Mouse (Mus musculus) neural tube, embryonic 14.5 days (tissue): Measurements from ENCODE around the gene Astn2. TPM values are rescaled to one million over a fixed set of nuclear protein-coding genes. Genes with fewer than 3 reads are reported as not detected.

Experiments used
- ATAC-seq: fragments of 200-750 bp; cut with Nextera tagmentation; 2 replicates; pipeline ENCODE4 v1.8.0; 2017; ENCODE audit warnings: low read depth, mild to moderate bottlenecking, moderate TSS enrichment, moderate library complexity
- H3K27ac ChIP-seq: fragments of 300-500 bp; sonication (generic); 2 replicates; pipeline ENCODE4 v1.5.1; 2014; ENCODE audit warnings: low read depth, mild to moderate bottlenecking, control low read depth, low read length, moderate library complexity, mixed read lengths
- H3K27me3 ChIP-seq: fragments of 300-500 bp; sonication (generic); 2 replicates; pipeline ENCODE4 v1.6.1; 2014; ENCODE audit warnings: low read length; ENCODE audit not compliant: control insufficient read depth, insufficient read depth
- H3K36me3 ChIP-seq: fragments of 300-500 bp; sonication (generic); 2 replicates; pipeline ENCODE4 v1.6.1; 2014; ENCODE audit warnings: low read length, mixed read lengths; ENCODE audit not compliant: control insufficient read depth, insufficient read depth
- H3K4me1 ChIP-seq: fragments of 300-500 bp; sonication (generic); 2 replicates; pipeline ENCODE4 v1.6.1; 2014; ENCODE audit warnings: low read length; ENCODE audit not compliant: control insufficient read depth, insufficient read depth
- H3K4me2 ChIP-seq: fragments of 300-500 bp; sonication (generic); 2 replicates; pipeline ENCODE4 v1.6.1; 2014; ENCODE audit warnings: mild to moderate bottlenecking, low read depth, low read length, control low read depth
- H3K4me3 ChIP-seq: fragments of 300-500 bp; sonication (generic); 2 replicates; pipeline ENCODE4 v1.5.1; 2014; ENCODE audit warnings: low read depth, low read length, control low read depth, mixed read lengths
- H3K9ac ChIP-seq: fragments of 300-500 bp; sonication (generic); replicated peaks from 2 replicates; pipeline ENCODE4 v1.6.1; 2014; ENCODE audit warnings: low read depth, mild to moderate bottlenecking, control low read depth, low read length, mixed read lengths
- H3K9me3 ChIP-seq: fragments of 300-500 bp; sonication (generic); 2 replicates; pipeline ENCODE4 v1.6.1; 2016; ENCODE audit warnings: low read length; ENCODE audit not compliant: control insufficient read depth
- WGBS: fragments of 180-500 bp; shearing (Covaris S2); extraction: QIAGEN DNeasy Blood & Tissue Kit; methylation state at CpG from one replicate; pipeline ENCODE4 v1.1.7; 2014; 5-methylcytosine and 5-hydroxymethylcytosine counted together
- polyA plus RNA-seq: library from polyadenylated mRNA; unstranded; fragments of >200 nt; fragmentation: Nextera tagmentation; extraction: Ambion mirVana; gene quantifications from 2 replicates; pipeline ENCODE4 v1.2.1, GENCODE M21; 2014

Astn2 gene
- polyA plus RNA-seq, 1 experiment from 2014 or later = 6.3 TPM

DNA sequence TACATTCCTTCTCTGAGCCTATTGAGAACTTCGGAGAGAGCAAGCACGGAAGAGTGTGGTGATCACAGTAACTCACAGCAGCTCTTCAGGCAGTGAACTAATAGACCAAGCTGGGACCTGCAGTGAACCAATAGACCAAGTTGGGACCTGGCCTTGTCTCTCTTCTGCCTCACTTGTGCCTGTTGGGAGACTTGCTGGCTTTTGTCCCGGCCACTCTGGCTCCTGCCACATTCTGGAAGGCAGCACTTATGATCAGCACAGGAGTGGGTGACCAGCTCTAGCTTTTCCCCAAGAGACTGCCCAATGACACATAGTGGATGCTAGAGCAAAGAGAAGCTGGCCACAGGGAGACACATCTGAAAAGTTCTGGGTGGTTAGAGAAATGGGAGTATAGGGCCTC lies 597.1 kb downstream of the Astn2 start:
- ATAC-seq = no peak
- WGBS = 83% methylated on average over 3 of the region's 3 CpGs
- H3K9me3 ChIP-seq = no peaks in the 10 kb centered on the region
- no peaks in the 10 kb centered on the region for H3K4me1 ChIP-seq
- H3K27ac ChIP-seq = no peak overlapping the region
- H3K4me2 ChIP-seq = no peak overlapping the region
- H3K9ac ChIP-seq = no peak overlapping the region
- no peaks in the 10 kb centered on the region for H3K36me3 ChIP-seq
- no peak overlapping the region for H3K4me3 ChIP-seq
- no peaks in the 10 kb centered on the region for H3K27me3 ChIP-seq

DNA sequence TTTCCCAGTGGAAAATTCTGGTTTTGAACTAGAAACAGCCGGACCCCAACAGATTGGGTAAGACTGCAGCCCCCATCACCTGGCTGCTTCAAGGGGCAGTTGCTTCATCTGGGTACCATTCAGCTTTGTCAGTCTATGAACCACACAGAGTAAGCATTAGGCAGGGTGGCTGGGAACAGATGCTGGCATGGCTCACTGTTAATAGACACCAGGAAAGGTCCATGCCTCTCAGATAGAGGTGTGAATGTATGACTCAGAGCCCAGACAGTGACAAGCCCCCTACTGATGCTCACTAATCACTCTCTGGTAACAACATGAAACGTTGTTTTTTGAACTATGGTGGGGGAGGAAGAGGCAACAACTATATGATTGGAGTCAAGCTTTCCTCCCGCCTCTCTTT lies 603.2 kb downstream of the Astn2 start:
- no peaks in the 10 kb centered on the region for H3K4me1 ChIP-seq
- no peak overlapping the region for H3K9ac ChIP-seq
- 75% methylated on average over 3 of the region's 3 CpGs for WGBS
- ATAC-seq = no peak
- no peak overlapping the region for H3K4me3 ChIP-seq
- no peak overlapping the region for H3K27ac ChIP-seq
- H3K9me3 ChIP-seq = no peaks in the 10 kb centered on the region
- H3K4me2 ChIP-seq = no peak overlapping the region
- H3K36me3 ChIP-seq = no peaks in the 10 kb centered on the region
- H3K27me3 ChIP-seq = no peaks in the 10 kb centered on the region

DNA sequence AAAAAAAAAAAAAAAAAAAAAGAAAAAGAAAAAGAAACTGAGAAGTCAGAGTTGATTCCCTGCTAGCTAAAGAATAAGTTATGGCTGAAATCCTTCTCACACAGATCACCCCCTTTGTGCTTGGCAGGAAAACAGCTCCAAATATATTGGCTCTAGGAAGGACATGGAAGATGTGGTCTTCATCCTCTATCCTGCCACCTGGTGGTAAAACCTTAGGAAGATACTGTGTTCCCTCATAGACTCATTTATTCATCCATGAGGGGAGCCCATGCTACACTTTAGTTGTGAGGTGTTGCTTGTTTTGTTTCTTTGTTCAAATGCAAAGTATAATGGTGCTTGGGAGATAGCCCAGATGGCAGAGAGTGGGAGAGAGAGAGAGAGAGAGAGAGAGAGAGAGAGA lies 613.4 kb downstream of the Astn2 start:
- no peak overlapping the region for H3K27ac ChIP-seq
- no peak overlapping the region for H3K4me3 ChIP-seq
- no peaks in the 10 kb centered on the region for H3K4me1 ChIP-seq
- H3K27me3 ChIP-seq = no peaks in the 10 kb centered on the region
- H3K9ac ChIP-seq = no peak overlapping the region
- no peaks in the 10 kb centered on the region for H3K9me3 ChIP-seq
- H3K4me2 ChIP-seq = no peak overlapping the region
- ATAC-seq = no peak
- H3K36me3 ChIP-seq = no peaks in the 10 kb centered on the region

DNA sequence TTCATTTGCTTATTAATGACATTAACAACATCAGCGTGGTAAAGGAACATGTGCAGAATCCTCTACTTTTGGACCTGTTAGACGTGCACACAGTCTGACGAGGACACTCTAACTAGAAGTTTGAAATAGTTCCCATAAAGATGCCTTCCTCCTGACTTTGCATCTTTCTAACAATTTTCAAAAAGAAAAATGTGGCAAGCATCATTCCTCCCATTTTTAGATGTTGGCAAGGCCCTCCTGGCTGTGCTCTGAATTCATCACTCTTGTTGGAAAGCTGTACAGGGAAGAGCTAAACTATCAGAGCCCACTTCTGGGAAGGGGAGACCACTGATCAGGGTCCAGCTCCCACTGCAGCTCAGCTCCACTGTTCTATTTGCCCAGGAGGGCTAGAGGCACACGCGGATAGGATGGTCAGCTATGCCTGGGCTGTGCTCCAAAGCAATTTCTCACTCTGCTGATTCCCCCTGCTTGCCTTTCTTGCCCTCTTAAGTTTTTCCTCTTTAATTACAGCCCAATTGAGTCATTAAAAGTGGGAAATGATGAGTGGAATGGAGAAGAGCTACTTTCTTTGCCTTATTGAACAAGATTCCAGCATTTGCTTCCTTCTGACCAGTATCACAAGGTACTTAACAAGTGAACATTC lies 630.9 kb downstream of the Astn2 start:
- Histone ChIP-seq H3K9ac (no peak overlapping the region), H3K36me3 (no peaks in the 10 kb centered on the region), H3K4me3 (no peak overlapping the region), H3K4me1 (no peaks in the 10 kb centered on the region), H3K4me2 (no peak overlapping the region), H3K27me3 (no peaks in the 10 kb centered on the region), H3K27ac (no peak overlapping the region), H3K9me3 (no peaks in the 10 kb centered on the region)
- no peak for ATAC-seq
- WGBS = 84% methylated on average over 5 of the region's 5 CpGs

DNA sequence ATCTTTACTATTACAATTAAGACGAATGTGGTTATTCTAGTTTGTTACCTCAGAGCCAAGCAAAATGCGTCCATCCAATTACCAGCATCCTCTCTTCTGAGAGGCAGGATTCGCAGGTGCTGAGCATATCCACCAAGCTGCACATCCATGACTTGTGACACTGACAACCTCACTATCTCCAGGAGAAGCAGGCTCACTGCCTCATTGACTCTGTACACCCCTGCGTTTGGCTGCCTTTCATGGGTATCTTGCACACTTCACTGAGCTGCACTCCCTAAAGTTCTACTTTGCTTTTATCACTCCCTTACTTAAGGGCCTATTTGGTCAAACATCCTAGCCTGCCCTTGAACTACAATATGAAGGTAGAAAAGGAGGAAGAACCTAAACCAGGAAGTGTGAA lies 633.5 kb downstream of the Astn2 start:
- Histone ChIP-seq H3K4me1 (no peaks in the 10 kb centered on the region), H3K9ac (no peak overlapping the region), H3K27me3 (no peaks in the 10 kb centered on the region), H3K4me2 (no peak overlapping the region), H3K4me3 (no peak overlapping the region), H3K9me3 (no peaks in the 10 kb centered on the region), H3K27ac (no peak overlapping the region), H3K36me3 (no peaks in the 10 kb centered on the region)
- WGBS = 89% methylated on average over 4 of the region's 4 CpGs
- no peak for ATAC-seq

DNA sequence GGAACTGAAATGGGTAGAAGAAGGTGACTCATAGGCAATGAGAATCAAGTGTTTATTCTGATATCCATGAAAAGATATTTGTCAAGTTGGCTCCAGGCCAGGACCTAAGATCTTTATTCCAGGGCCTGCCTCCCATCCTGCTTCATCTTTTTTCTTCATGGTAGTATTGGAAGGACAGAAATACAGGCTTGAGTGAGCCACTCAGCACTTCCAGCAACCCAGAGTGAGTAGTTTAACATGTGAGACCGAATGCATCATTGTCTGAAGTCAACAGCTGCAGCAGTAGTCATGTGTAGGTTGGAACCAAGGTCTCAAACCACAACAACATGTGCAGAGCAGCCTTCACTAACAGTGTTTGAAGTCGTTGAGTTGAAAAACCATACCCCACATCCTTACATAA lies 636.5 kb downstream of the Astn2 start:
- Histone ChIP-seq H3K9ac (no peak overlapping the region), H3K9me3 (no peaks in the 10 kb centered on the region), H3K27me3 (no peaks in the 10 kb centered on the region), H3K4me3 (no peak overlapping the region), H3K4me2 (no peak overlapping the region), H3K36me3 (no peaks in the 10 kb centered on the region), H3K27ac (no peak overlapping the region), H3K4me1 (no peaks in the 10 kb centered on the region)
- no peak for ATAC-seq
- 69% methylated on average over 2 of the region's 2 CpGs for WGBS

DNA sequence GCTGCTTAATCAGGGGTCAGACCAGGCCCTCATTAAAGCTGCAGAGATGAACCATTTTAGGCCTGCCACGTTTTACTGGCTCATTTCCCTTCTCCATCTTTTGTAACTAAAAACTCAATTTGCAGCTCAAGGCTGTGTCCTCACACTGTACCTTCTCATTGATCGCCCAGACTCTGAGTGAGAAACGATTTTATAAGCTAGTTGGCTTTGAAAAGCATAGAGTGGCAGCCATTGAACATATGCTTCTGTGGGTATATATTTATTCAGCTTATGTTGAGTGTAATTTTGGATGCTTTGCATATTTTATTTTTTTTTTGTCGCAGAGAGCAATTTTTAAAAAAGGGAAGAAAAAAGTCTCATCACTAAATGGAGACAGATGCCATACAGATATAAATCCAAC lies 637.0 kb downstream of the Astn2 start:
- Histone ChIP-seq H3K4me2 (no peak overlapping the region), H3K27ac (no peak overlapping the region), H3K9ac (no peak overlapping the region), H3K4me3 (no peak overlapping the region), H3K9me3 (no peaks in the 10 kb centered on the region), H3K4me1 (no peaks in the 10 kb centered on the region), H3K36me3 (no peaks in the 10 kb centered on the region), H3K27me3 (no peaks in the 10 kb centered on the region)
- WGBS = 80% methylated on average over 4 of the region's 4 CpGs
- no peak for ATAC-seq

DNA sequence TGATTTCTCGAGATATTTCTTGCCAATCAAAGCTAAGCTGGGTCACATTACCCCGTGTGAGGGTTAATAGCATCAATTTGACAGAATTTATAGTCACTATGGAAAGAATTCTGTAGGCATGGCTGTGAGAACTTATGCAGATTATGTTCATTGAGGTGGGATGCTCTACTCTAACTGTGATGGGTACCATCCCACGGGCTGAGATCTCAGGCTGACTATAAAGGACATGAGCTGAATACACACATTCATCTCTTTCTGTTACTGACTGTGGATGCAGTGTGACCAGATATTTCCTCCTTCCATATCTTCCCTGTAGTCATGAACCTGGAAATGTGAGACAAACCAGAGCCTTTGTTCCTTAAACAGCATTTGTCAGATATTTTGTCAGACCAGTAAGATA lies 639.1 kb downstream of the Astn2 start:
- Histone ChIP-seq H3K4me2 (no peak overlapping the region), H3K36me3 (no peaks in the 10 kb centered on the region), H3K9me3 (no peaks in the 10 kb centered on the region), H3K9ac (no peak overlapping the region), H3K4me1 (no peaks in the 10 kb centered on the region), H3K27ac (no peak overlapping the region), H3K27me3 (no peaks in the 10 kb centered on the region), H3K4me3 (no peak overlapping the region)
- 82% methylated on average over 3 of the region's 3 CpGs for WGBS
- no peak for ATAC-seq

DNA sequence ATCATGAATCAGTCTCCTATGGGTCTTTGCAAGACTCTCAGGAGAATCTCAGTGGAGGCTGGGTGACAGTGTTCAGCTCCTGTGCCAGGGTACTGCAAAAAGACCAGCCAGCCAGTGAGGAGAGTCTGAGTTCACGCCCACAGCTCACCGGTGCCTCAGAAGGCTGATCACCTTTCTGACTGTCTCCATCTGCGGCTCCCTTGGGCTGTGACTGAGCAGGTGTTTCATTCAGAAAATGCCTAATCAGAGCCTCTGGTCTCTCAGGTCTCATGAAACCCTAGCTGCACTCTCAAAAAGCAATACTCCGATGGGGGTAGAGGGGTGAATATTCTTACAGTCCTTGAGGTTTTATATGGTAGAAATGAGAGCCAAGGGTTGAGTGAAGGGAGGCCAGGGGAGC lies 640.1 kb downstream of the Astn2 start:
- ATAC-seq = peak; percentile 75
- Histone ChIP-seq H3K27me3 (no peaks in the 10 kb centered on the region), H3K36me3 (no peaks in the 10 kb centered on the region), H3K4me1 (no peaks in the 10 kb centered on the region), H3K4me2 (no peak overlapping the region), H3K4me3 (no peak overlapping the region), H3K9me3 (no peaks in the 10 kb centered on the region), H3K27ac (no peak overlapping the region), H3K9ac (no peak overlapping the region)
- 53% methylated on average over 4 of the region's 4 CpGs for WGBS
